Mouse (Mus musculus) limb, embryonic 13.5 days (tissue): ENCODE results near the gene Rprd1b. TPM values are rescaled to one million over a fixed set of nuclear protein-coding genes. Genes with fewer than 3 reads are reported as not detected.

Experiments used
- ATAC-seq: fragments of 200-750 bp; cut with Nextera tagmentation; 2 replicates; pipeline ENCODE4 v1.8.0; 2017; ENCODE audit warnings: low read depth, moderate number of reproducible peaks, moderate TSS enrichment; ENCODE audit not compliant: low FRiP score
- H3K27ac ChIP-seq: fragments of 300-500 bp; sonication (generic); 2 replicates; pipeline ENCODE4 v1.5.1; 2015; ENCODE audit warnings: inconsistent platforms, mild to moderate bottlenecking, moderate library complexity
- H3K27me3 ChIP-seq: fragments of 300-500 bp; sonication (generic); 2 replicates; pipeline ENCODE4 v1.6.1; 2015; ENCODE audit warnings: mild to moderate bottlenecking, inconsistent platforms
- H3K36me3 ChIP-seq: fragments of 300-500 bp; sonication (generic); 2 replicates; pipeline ENCODE4 v1.6.1; 2015; ENCODE audit warnings: inconsistent platforms, mild to moderate bottlenecking, moderate library complexity
- H3K4me1 ChIP-seq: fragments of 300-500 bp; sonication (generic); 2 replicates; pipeline ENCODE4 v1.6.1; 2015; ENCODE audit warnings: inconsistent platforms
- H3K4me2 ChIP-seq: fragments of 300-500 bp; sonication (generic); replicated peaks from 2 replicates; pipeline ENCODE4 v1.6.1; 2015; ENCODE audit warnings: inconsistent platforms, mild to moderate bottlenecking, moderate library complexity
- H3K4me3 ChIP-seq: fragments of 300-500 bp; sonication (generic); 2 replicates; pipeline ENCODE4 v1.5.1; 2015; ENCODE audit warnings: moderate library complexity, mild to moderate bottlenecking, inconsistent platforms
- H3K9ac ChIP-seq: fragments of 300-500 bp; sonication (generic); 2 replicates; pipeline ENCODE4 v1.6.1; 2015; ENCODE audit warnings: mild to moderate bottlenecking, inconsistent platforms
- H3K9me3 ChIP-seq: fragments of 300-500 bp; sonication (generic); 2 replicates; pipeline ENCODE4 v1.6.1; 2016; ENCODE audit warnings: inconsistent platforms
- WGBS: fragments of 180-500 bp; shearing (Covaris S2); methylation state at CpG from one replicate; pipeline ENCODE4 v1.1.7; 2015; 5-methylcytosine and 5-hydroxymethylcytosine counted together
- polyA plus RNA-seq: library from polyadenylated mRNA; unstranded; fragments of >200 nt; fragmentation: Nextera tagmentation; extraction: Ambion mirVana; gene quantifications from 2 replicates; pipeline ENCODE4 v1.2.1, GENCODE M21; 2015

Gene Rprd1b
- polyA plus RNA-seq: 46.7 and 51.3 TPM in 2 replicates

GRCm38 (mm10) chr2:158028354-158028863, at the start of gene Rprd1b, which contains the start of gene Tti1:
Gene Rprd1b (plus strand): TSS chr2:158028497.
Gene Tti1 (minus strand): TSS chr2:158028433.
- peak within 1 kb of the TSS; percentile 98 for H3K4me3 ChIP-seq
- ATAC-seq: peak; percentile 96
- H3K9ac ChIP-seq: peak within 1 kb of the TSS; percentile 97
- H3K4me2 ChIP-seq: peak within 1 kb of the TSS; percentile 87
- no peaks in the 10 kb centered on the region for H3K9me3 ChIP-seq
- H3K4me1 ChIP-seq: peaks cover 33% of the 10 kb centered on the region
- peaks cover 3% of the 10 kb centered on the region; the same call in 1 of the 2 replicates for H3K36me3 ChIP-seq
- H3K27ac ChIP-seq: peak within 1 kb of the TSS; percentile 96
- no peaks in the 10 kb centered on the region for H3K27me3 ChIP-seq
- WGBS: under 1% methylated on average over 52 of the region's 52 CpGs

GRCm38 (mm10) chr2:157979241-157979640, 49.1 kb upstream of the Rprd1b start:
- no peak for ATAC-seq
- Histone ChIP-seq H3K9ac (no peak overlapping the region), H3K4me3 (no peak overlapping the region), H3K4me1 (peaks cover 20% of the 10 kb centered on the region), H3K4me2 (no peak overlapping the region), H3K27me3 (peaks cover 24% of the 10 kb centered on the region), H3K9me3 (no peaks in the 10 kb centered on the region), H3K36me3 (peaks cover 22% of the 10 kb centered on the region), H3K27ac (no peak overlapping the region)
- WGBS: 57% methylated on average over 5 of the region's 5 CpGs

GRCm38 (mm10) chr2:157982727-157983126, 45.6 kb upstream of the Rprd1b start:
- H3K36me3 ChIP-seq: peaks cover 28% of the 10 kb centered on the region
- no peak overlapping the region for H3K4me3 ChIP-seq
- no peaks in the 10 kb centered on the region for H3K9me3 ChIP-seq
- 85% methylated on average over 3 of the region's 3 CpGs for WGBS
- no peak overlapping the region for H3K4me2 ChIP-seq
- no peaks in the 10 kb centered on the region for H3K4me1 ChIP-seq
- no peak overlapping the region for H3K27ac ChIP-seq
- H3K9ac ChIP-seq: no peak overlapping the region
- no peaks in the 10 kb centered on the region for H3K27me3 ChIP-seq
- no peak for ATAC-seq

GRCm38 (mm10) chr2:157983276-157983675, 45.0 kb upstream of the Rprd1b start:
- Histone ChIP-seq H3K4me3 (no peak overlapping the region), H3K9me3 (no peaks in the 10 kb centered on the region), H3K36me3 (peaks cover 28% of the 10 kb centered on the region), H3K27me3 (no peaks in the 10 kb centered on the region), H3K4me1 (no peaks in the 10 kb centered on the region), H3K4me2 (no peak overlapping the region), H3K9ac (no peak overlapping the region), H3K27ac (no peak overlapping the region)
- ATAC-seq: no peak
- WGBS: 86% methylated on average over 4 of the region's 4 CpGs

GRCm38 (mm10) chr2:157985611-157986010, 42.7 kb upstream of the Rprd1b start:
- H3K27ac ChIP-seq: no peak overlapping the region
- peaks cover 7% of the 10 kb centered on the region; the same call in 1 of the 2 replicates for H3K4me1 ChIP-seq
- no peak overlapping the region for H3K9ac ChIP-seq
- ATAC-seq: no peak
- 80% methylated on average over 4 of the region's 4 CpGs for WGBS
- no peak overlapping the region for H3K4me2 ChIP-seq
- H3K4me3 ChIP-seq: no peak overlapping the region
- H3K9me3 ChIP-seq: no peaks in the 10 kb centered on the region
- H3K27me3 ChIP-seq: no peaks in the 10 kb centered on the region
- peaks cover 35% of the 10 kb centered on the region for H3K36me3 ChIP-seq

- Histone ChIP-seq H3K36me3 (peaks cover 35% of the 10 kb centered on the region), H3K4me1 (peaks cover 7% of the 10 kb centered on the region; the same call in 1 of the 2 replicates)
These were observed 42.1 kb upstream of the Rprd1b start for GRCm38 (mm10) chr2:157986235-157986634.

GRCm38 (mm10) chr2:157988416-157989190, 39.7 kb upstream of the Rprd1b start:
- H3K4me1 ChIP-seq: peaks cover 7% of the 10 kb centered on the region; the same call in 1 of the 2 replicates
- 72% methylated on average over 7 of the region's 7 CpGs for WGBS
- no peaks in the 10 kb centered on the region for H3K9me3 ChIP-seq
- no peaks in the 10 kb centered on the region for H3K27me3 ChIP-seq
- no peak for ATAC-seq
- no peak overlapping the region for H3K9ac ChIP-seq
- H3K27ac ChIP-seq: no peak overlapping the region
- no peak overlapping the region for H3K4me3 ChIP-seq
- no peak overlapping the region for H3K4me2 ChIP-seq
- peaks cover 42% of the 10 kb centered on the region for H3K36me3 ChIP-seq

More at GRCm38 (mm10) chr2:157986235-157986634, 42.1 kb upstream of the Rprd1b start:
- Histone ChIP-seq H3K9me3 (no peaks in the 10 kb centered on the region), H3K9ac (no peak overlapping the region), H3K27ac (no peak overlapping the region), H3K4me3 (no peak overlapping the region), H3K4me2 (no peak overlapping the region), H3K27me3 (no peaks in the 10 kb centered on the region)
- WGBS: 84% methylated on average over 6 of the region's 6 CpGs
- ATAC-seq: no peak

GRCm38 (mm10) chr2:157989946-157990345, 38.4 kb upstream of the Rprd1b start:
- Histone ChIP-seq H3K4me2 (no peak overlapping the region), H3K27ac (no peak overlapping the region), H3K36me3 (peaks cover 55% of the 10 kb centered on the region), H3K4me1 (peaks cover 7% of the 10 kb centered on the region; the same call in 1 of the 2 replicates), H3K4me3 (no peak overlapping the region), H3K9ac (no peak overlapping the region), H3K27me3 (no peaks in the 10 kb centered on the region), H3K9me3 (no peaks in the 10 kb centered on the region)
- no peak for ATAC-seq
- WGBS: 50% methylated on average over 2 of the region's 2 CpGs

- WGBS: 50% methylated on average over 6 of the region's 6 CpGs
These were observed 37.3 kb upstream of the Rprd1b start for GRCm38 (mm10) chr2:157991026-157991425.

GRCm38 (mm10) chr2:157992501-157992900, 35.8 kb upstream of the Rprd1b start:
- peaks cover 7% of the 10 kb centered on the region; the same call in 1 of the 2 replicates for H3K4me1 ChIP-seq
- no peak overlapping the region for H3K27ac ChIP-seq
- no peak overlapping the region for H3K9ac ChIP-seq
- H3K27me3 ChIP-seq: no peaks in the 10 kb centered on the region
- H3K9me3 ChIP-seq: no peaks in the 10 kb centered on the region
- H3K4me2 ChIP-seq: no peak overlapping the region
- WGBS: 93% methylated on average over 4 of the region's 4 CpGs
- no peak overlapping the region for H3K4me3 ChIP-seq
- H3K36me3 ChIP-seq: peaks cover 72% of the 10 kb centered on the region
- ATAC-seq: no peak

More at GRCm38 (mm10) chr2:157991026-157991425, 37.3 kb upstream of the Rprd1b start:
- Histone ChIP-seq H3K4me1 (peaks cover 7% of the 10 kb centered on the region; the same call in 1 of the 2 replicates), H3K4me3 (no peak overlapping the region), H3K9me3 (no peaks in the 10 kb centered on the region), H3K36me3 (peaks cover 63% of the 10 kb centered on the region), H3K27ac (0 out of 2 replicates have a peak overlapping the region, but pooled peaks have one; percentile 28), H3K27me3 (no peaks in the 10 kb centered on the region), H3K9ac (no peak overlapping the region), H3K4me2 (no peak overlapping the region)
- no peak for ATAC-seq

- H3K27me3 ChIP-seq: no peaks in the 10 kb centered on the region
- no peaks in the 10 kb centered on the region for H3K9me3 ChIP-seq
- 81% methylated on average over 3 of the region's 3 CpGs for WGBS
- H3K36me3 ChIP-seq: peaks cover 39% of the 10 kb centered on the region
- no peak overlapping the region for H3K4me3 ChIP-seq
- no peak for ATAC-seq
- no peak overlapping the region for H3K4me2 ChIP-seq
- no peak overlapping the region for H3K9ac ChIP-seq
- no peaks in the 10 kb centered on the region for H3K4me1 ChIP-seq
- H3K27ac ChIP-seq: no peak overlapping the region
These were observed 29.5 kb upstream of the Rprd1b start for GRCm38 (mm10) chr2:157998817-157999216.

- 73% methylated on average over 6 of the region's 6 CpGs for WGBS
- peaks cover 55% of the 10 kb centered on the region for H3K36me3 ChIP-seq
These were observed 23.7 kb upstream of the Rprd1b start for GRCm38 (mm10) chr2:158004620-158005019.

More at GRCm38 (mm10) chr2:158004620-158005019, 23.7 kb upstream of the Rprd1b start:
- no peak overlapping the region for H3K27ac ChIP-seq
- H3K4me1 ChIP-seq: no peaks in the 10 kb centered on the region
- H3K9ac ChIP-seq: no peak overlapping the region
- ATAC-seq: no peak
- no peaks in the 10 kb centered on the region for H3K27me3 ChIP-seq
- H3K9me3 ChIP-seq: no peaks in the 10 kb centered on the region
- no peak overlapping the region for H3K4me3 ChIP-seq
- H3K4me2 ChIP-seq: no peak overlapping the region
